Mouse (Mus musculus): ENCODE measurements at regions not wholly inside any gene's neighbourhood (a gene's known extent, or its start where the extent isn't known, plus 50 kb on each side); places are given as distances from the start of the nearest gene placed in this dataset.

GRCm38 (mm10) chr2:70899056-70899455 lies 73.5 kb upstream of the Tlk1 start:
- no peak for TF ChIP-seq POLR2A (IDR thresholded peaks at IDR 0.05; ENCODE audit: low read depth, low read length)
- no peak for TF ChIP-seq CTCF (IDR thresholded peaks at IDR 0.05; ENCODE audit: extremely low read depth, insufficient read length, insufficient replicate concordance, low read depth, low read length)

All from small intestine, adult 2 months (tissue).